ENCODE assay signal across 8 mouse cellular contexts in the genomic region with DNA sequence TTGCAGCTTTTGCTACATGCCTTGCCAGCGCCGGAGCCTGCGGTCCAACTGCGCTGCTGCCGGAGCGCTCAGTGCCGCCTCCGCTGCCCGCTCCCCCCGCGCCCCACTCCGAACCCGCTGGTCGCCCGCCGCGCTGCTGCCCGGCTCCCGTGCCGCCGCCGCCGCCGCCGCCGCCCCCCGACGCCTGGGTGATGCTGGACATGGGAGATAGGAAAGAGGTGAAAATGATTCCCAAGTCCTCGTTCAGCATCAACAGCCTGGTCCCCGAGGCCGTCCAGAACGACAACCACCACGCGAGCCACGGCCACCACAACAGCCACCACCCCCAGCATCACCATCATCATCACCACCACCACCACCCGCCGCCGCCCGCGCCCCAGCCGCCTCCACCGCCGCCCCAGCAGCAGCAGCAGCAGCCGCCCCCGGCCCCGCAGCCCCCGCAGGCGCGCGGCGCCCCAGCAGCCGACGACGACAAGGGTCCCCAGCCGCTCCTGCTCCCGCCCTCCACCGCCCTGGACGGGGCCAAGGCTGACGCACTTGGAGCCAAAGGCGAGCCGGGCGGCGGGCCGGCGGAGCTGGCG. TPM values are rescaled to one million over a fixed set of nuclear protein-coding genes. Genes with fewer than 3 reads are reported as not detected.
DNase-seq lines count a peak whose midpoint lies in the region; ATAC-seq and TF ChIP-seq lines count a peak whose summit lies in the region.

No protein-coding gene starts in this region.

- no peak for ATAC-seq in embryonic facial prominence, embryonic 12.5 days (ENCODE audit: insufficient number of reproducible peaks, insufficient read depth, low FRiP score, low TSS enrichment)
- ATAC-seq in hindbrain, embryonic 13.5 days (ENCODE audit: low FRiP score): peak; percentile 22; the same call in 1 of the 2 replicates
- no peak for ATAC-seq in neural tube, embryonic 12.5 days (ENCODE audit: low FRiP score, low read depth)

- H3K4me2 ChIP-seq in embryonic facial prominence, embryonic 12.5 days (replicated peaks): peak overlapping the region; percentile 49
- H3K4me2 ChIP-seq in hindbrain, embryonic 13.5 days: 0 out of 2 replicates have a peak overlapping the region, but pooled peaks have one; percentile 38
- peak overlapping the region; percentile 51 for H3K4me2 ChIP-seq in neural tube, embryonic 12.5 days (replicated peaks)

- peak overlapping the region; percentile 45 for H3K9ac ChIP-seq in embryonic facial prominence, embryonic 12.5 days
- no peak overlapping the region for H3K9ac ChIP-seq in hindbrain, embryonic 13.5 days
- H3K9ac ChIP-seq in neural tube, embryonic 12.5 days: no peak overlapping the region

- peaks cover 63% of the 10 kb centered on the region for H3K27me3 ChIP-seq in embryonic facial prominence, embryonic 12.5 days
- H3K27me3 ChIP-seq in hindbrain, embryonic 13.5 days: peaks cover 78% of the 10 kb centered on the region
- peaks cover 73% of the 10 kb centered on the region for H3K27me3 ChIP-seq in neural tube, embryonic 12.5 days (replicated peaks)

- H3K27ac ChIP-seq in left cerebral cortex, adult 2 months: peak overlapping the region; percentile 98
- peak overlapping the region; percentile 75 for H3K27ac ChIP-seq in embryonic facial prominence, embryonic 12.5 days
- no peak overlapping the region for H3K27ac ChIP-seq in hindbrain, embryonic 13.5 days
- no peak overlapping the region for H3K27ac ChIP-seq in neural tube, embryonic 12.5 days

- H3K4me1 ChIP-seq in embryonic facial prominence, embryonic 12.5 days: peaks cover 7% of the 10 kb centered on the region; the same call in 1 of the 2 replicates
- H3K4me1 ChIP-seq in hindbrain, embryonic 13.5 days (replicated peaks): peaks cover 10% of the 10 kb centered on the region; the same call in 1 of the 2 replicates
- peaks cover 10% of the 10 kb centered on the region; the same call in 1 of the 2 replicates for H3K4me1 ChIP-seq in neural tube, embryonic 12.5 days

- no peak for TF ChIP-seq CTCF in left cerebral cortex, adult 2 months (IDR thresholded peaks at IDR 0.05)

- peak; percentile 63 for DNase-seq in left cerebral cortex, adult 2 months (ENCODE audit: extremely low spot score in 1 of 2, low spot score in 2 of 2)
- no peak for DNase-seq in left cerebral cortex, adult 11 months (ENCODE audit: low spot score)
- DNase-seq in cerebellum, adult 18-20 months: no peak
- DNase-seq in kidney, postnatal 4 days: no peak
- DNase-seq in ovary, postnatal 14 days (ENCODE audit: low spot score): no peak

- under 1% methylated on average over 40 of the region's 66 CpGs for WGBS in embryonic facial prominence, embryonic 12.5 days
- WGBS in hindbrain, embryonic 13.5 days: under 1% methylated on average over 65 of the region's 66 CpGs
- 1% methylated on average over 65 of the region's 66 CpGs for WGBS in neural tube, embryonic 12.5 days

- H3K4me3 ChIP-seq in left cerebral cortex, adult 2 months: peak overlapping the region; percentile 72
- peak overlapping the region; percentile 39 for H3K4me3 ChIP-seq in embryonic facial prominence, embryonic 12.5 days
- H3K4me3 ChIP-seq in hindbrain, embryonic 13.5 days: peak overlapping the region; percentile 25; the same call in 1 of the 2 replicates
- peak overlapping the region; percentile 13; the same call in 1 of the 2 replicates for H3K4me3 ChIP-seq in neural tube, embryonic 12.5 days

- intact Hi-C loops in left cerebral cortex, adult 2 months (cut with DNase I): no loop called here

- no peaks in the 10 kb centered on the region for H3K36me3 ChIP-seq in embryonic facial prominence, embryonic 12.5 days
- H3K36me3 ChIP-seq in hindbrain, embryonic 13.5 days: no peaks in the 10 kb centered on the region
- H3K36me3 ChIP-seq in neural tube, embryonic 12.5 days: no peaks in the 10 kb centered on the region

- no peaks in the 10 kb centered on the region for H3K9me3 ChIP-seq in embryonic facial prominence, embryonic 12.5 days
- no peaks in the 10 kb centered on the region; the same call in 1 of the 2 replicates for H3K9me3 ChIP-seq in hindbrain, embryonic 13.5 days
- H3K9me3 ChIP-seq in neural tube, embryonic 12.5 days: no peaks in the 10 kb centered on the region

RNA-seq across cellular contexts. Expression of a gene that starts 0.6 kb away (rescaled TPM):
- 1 to 10 TPM; 6.9 to 8.6 TPM for total RNA-seq in left cerebral cortex, adult 2 months (2021)
- polyA plus RNA-seq in embryonic facial prominence, embryonic 12.5 days (2016; fragmentation: Nextera tagmentation; extraction: Ambion mirVana): 0.05 TPM in 1 of 2 replicates, not detected in the other
- not detected in 2 replicates for polyA plus RNA-seq in hindbrain, embryonic 13.5 days (2015; fragmentation: Nextera tagmentation; extraction: Ambion mirVana)
- polyA plus RNA-seq in neural tube, embryonic 12.5 days (2016; fragmentation: Nextera tagmentation; extraction: Ambion mirVana): not detected in 2 replicates

RNA-seq across cellular contexts. Expression of a gene that starts 1.9 kb away (rescaled TPM):
- total RNA-seq in left cerebral cortex, adult 2 months (2021): 100 to 1,000 TPM; 111 to 112 TPM
- 2.1 and 3.1 TPM in 2 replicates for polyA plus RNA-seq in embryonic facial prominence, embryonic 12.5 days (2016; fragmentation: Nextera tagmentation; extraction: Ambion mirVana)
- polyA plus RNA-seq in hindbrain, embryonic 13.5 days (2015; fragmentation: Nextera tagmentation; extraction: Ambion mirVana): 0.40 and 0.44 TPM in 2 replicates
- not detected in 2 replicates for polyA plus RNA-seq in neural tube, embryonic 12.5 days (2016; fragmentation: Nextera tagmentation; extraction: Ambion mirVana)

Comparison
In these comparisons a context has a peak if more than half of its experiments do, and no peak if none do; other contexts are left out.
1. DNase-seq: peak in left cerebral cortex, adult 2 months (2 of 2); none in left cerebral cortex, adult 11 months (single experiment), cerebellum, adult 18-20 months (0 of 2), kidney, postnatal 4 days (0 of 2) and ovary, postnatal 14 days (single experiment).
2. H3K27ac ChIP-seq: peak in left cerebral cortex, adult 2 months (single experiment) and embryonic facial prominence, embryonic 12.5 days (single experiment); none in hindbrain, embryonic 13.5 days (single experiment) and neural tube, embryonic 12.5 days (single experiment).
3. H3K4me3 ChIP-seq: peak in every context shown above with its lines; median percentile 72 in left cerebral cortex, adult 2 months; 39 in embryonic facial prominence, embryonic 12.5 days; 25 in hindbrain, embryonic 13.5 days; 13 in neural tube, embryonic 12.5 days.
4. Peak in every context shown above with its lines, with median percentiles within 50 percentile points of each other: H3K4me2 ChIP-seq.